Mouse (Mus musculus): ENCODE results near the gene Tmprss9. TPM values are rescaled to one million over a fixed set of nuclear protein-coding genes. Genes with fewer than 3 reads are reported as not detected.

Gene Tmprss9
- total and polyA plus RNA-seq, 2 experiments from 2014 or later, result 0.11 to 0.27 TPM

DNA sequence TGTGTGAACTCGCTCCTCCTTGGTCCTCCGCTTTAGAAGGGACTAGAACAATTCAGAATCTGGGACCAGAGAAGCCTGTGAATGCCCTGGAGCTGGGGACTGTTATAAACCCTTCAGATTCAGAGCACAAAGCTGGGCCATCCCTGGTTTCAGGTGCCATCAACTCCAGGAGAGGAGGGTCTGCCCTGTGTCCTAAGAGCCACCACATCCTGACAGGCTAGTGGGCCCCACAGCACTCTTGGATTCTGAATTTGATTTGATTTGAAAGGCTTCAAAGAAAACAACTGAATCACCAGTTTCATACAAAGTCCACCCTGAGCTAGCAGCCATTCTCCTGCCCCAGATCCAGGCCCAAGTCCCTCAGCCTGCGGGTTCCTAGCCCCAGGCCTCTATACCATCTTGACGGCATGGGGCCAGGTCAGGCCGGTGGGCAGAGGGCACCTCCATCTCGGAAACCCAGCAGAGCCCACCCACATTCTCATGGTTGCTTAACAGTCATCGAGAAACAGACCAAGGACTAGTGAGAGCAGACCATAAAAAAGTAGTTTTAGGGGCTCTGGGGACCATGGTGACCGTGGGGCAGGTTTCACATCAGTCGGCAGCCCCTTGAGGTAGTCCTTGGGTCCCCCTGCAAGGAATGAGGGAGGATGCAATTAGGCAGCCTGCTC, 30.8 kb downstream of the Tmprss9 start:
- Histone ChIP-seq H3K27me3 (ENCODE audit: insufficient read depth, low read length) (no peaks in the 10 kb centered on the region), H3K4me3 (ENCODE audit: low read depth, low read length) (no peak overlapping the region), H3K27ac (ENCODE audit: low read depth, low read length) (no peak overlapping the region), H3K9ac (replicated peaks; ENCODE audit: low read length, poor library complexity, severe bottlenecking) (no peak overlapping the region), H3K4me1 (ENCODE audit: insufficient read depth, low read length) (peaks cover 4% of the 10 kb centered on the region; the same call in 1 of the 2 replicates), H3K36me3 (ENCODE audit: insufficient read depth, low read length) (peaks cover 54% of the 10 kb centered on the region), H3K4me2 (ENCODE audit: low read depth, low read length, poor library complexity, severe bottlenecking) (no peak overlapping the region), H3K9me3 (ENCODE audit: low read length) (no peaks in the 10 kb centered on the region)
- TF ChIP-seq CTCF (IDR thresholded peaks at IDR 0.05), result no peak
- 95% methylated on average over 9 of the region's 9 CpGs for WGBS
- ATAC-seq (ENCODE audit: low FRiP score), result no peak
- no peak for DNase-seq (ENCODE audit: low spot score)

DNA sequence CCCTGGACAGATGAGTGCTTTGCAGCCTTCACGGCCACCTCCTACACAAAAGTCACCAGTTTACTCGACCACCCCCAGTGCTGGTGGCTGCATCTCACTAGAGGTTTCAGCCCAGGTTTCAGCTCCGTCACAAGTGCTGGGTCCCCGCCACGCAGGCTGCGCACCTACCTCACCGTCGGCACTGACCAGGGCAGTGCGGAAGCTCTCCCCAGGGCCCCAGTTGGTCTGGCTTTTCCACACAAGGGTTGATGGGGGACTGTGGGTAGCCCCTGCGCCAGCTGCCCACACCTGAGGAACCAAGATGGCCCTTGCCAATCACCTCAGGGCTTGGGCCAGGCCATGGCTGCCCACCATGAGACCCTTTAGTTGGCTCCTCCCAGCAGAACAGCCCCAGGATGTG, 31.6 kb downstream of the Tmprss9 start:
- Histone ChIP-seq H3K4me3 (ENCODE audit: low read depth, low read length) (no peak overlapping the region), H3K9ac (replicated peaks; ENCODE audit: low read length, poor library complexity, severe bottlenecking) (no peak overlapping the region), H3K27me3 (ENCODE audit: insufficient read depth, low read length) (no peaks in the 10 kb centered on the region), H3K9me3 (ENCODE audit: low read length) (no peaks in the 10 kb centered on the region), H3K4me2 (ENCODE audit: low read depth, low read length, poor library complexity, severe bottlenecking) (no peak overlapping the region), H3K36me3 (ENCODE audit: insufficient read depth, low read length) (peaks cover 61% of the 10 kb centered on the region), H3K4me1 (ENCODE audit: insufficient read depth, low read length) (peaks cover 4% of the 10 kb centered on the region; the same call in 1 of the 2 replicates), H3K27ac (ENCODE audit: low read depth, low read length) (no peak overlapping the region)
- ATAC-seq (ENCODE audit: low FRiP score) (no peak), DNase-seq (ENCODE audit: low spot score) (no peak)
- no peak for TF ChIP-seq CTCF (IDR thresholded peaks at IDR 0.05)
- 92% methylated on average over 10 of the region's 10 CpGs for WGBS

DNA sequence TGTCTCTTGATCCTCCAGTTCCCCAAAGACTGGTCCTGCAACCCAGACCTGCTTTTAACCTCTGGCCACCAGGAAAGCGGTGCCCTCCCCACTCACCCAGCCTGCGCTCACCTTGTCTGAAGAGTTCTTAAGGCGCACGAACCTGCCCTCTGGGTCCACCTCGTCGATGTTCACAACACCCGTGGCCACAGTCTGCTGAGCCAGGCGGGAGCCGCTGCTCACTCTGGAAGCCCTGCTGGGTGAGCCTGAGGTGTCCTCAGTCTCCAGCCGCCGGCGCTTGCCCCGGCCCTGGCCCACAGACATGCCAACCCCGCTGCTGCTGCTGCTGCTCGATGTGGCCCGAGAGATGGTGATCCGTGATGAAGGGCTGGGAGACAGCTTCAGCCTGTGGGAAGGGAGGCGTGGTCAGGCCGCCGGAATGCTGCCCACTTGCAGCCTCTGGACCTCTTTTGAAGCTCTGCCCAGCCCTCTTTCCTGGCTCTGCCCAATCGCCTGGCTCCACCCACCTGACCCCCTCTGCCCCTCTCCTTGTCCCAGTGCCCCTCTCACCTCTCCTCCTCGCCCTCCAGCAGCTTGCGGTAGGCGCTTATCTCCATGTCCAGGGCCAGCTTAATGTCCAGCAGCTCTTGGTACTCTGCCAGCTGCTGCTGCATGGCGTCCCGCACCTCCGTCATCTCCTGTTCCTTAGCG, 32.5 kb downstream of the Tmprss9 start:
- Histone ChIP-seq H3K36me3 (ENCODE audit: insufficient read depth, low read length) (peaks cover 64% of the 10 kb centered on the region), H3K27ac (ENCODE audit: low read depth, low read length) (no peak overlapping the region), H3K9ac (replicated peaks; ENCODE audit: low read length, poor library complexity, severe bottlenecking) (no peak overlapping the region), H3K4me3 (ENCODE audit: low read depth, low read length) (no peak overlapping the region), H3K9me3 (ENCODE audit: low read length) (no peaks in the 10 kb centered on the region), H3K4me1 (ENCODE audit: insufficient read depth, low read length) (peaks cover 4% of the 10 kb centered on the region; the same call in 1 of the 2 replicates), H3K4me2 (ENCODE audit: low read depth, low read length, poor library complexity, severe bottlenecking) (no peak overlapping the region), H3K27me3 (ENCODE audit: insufficient read depth, low read length) (no peaks in the 10 kb centered on the region)
- 88% methylated on average over 28 of the region's 28 CpGs for WGBS
- ATAC-seq (ENCODE audit: low FRiP score) (no peak), DNase-seq (ENCODE audit: low spot score) (no peak)
- TF ChIP-seq CTCF (IDR thresholded peaks at IDR 0.05), result no peak

DNA sequence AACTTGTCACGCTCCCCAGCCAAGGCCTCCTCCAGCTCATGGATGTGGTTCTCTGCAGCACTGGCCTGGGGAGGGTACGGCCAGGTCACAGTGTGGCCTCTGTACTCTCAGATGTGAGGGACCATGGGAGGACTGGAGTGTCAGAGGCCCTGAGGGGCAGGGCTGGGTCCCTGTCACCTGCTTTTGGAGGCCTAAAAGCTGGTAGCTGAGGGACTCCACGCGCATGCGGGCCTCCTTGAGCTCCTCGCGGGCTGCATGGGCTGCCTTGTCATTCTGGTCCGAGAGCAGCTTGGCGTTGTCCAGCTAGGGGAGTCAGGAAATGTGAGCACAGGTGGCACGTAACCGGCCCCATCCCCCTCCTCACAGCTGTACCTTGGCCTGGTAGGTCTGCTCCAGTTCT, 33.1 kb downstream of the Tmprss9 start:
- Histone ChIP-seq H3K4me1 (ENCODE audit: insufficient read depth, low read length) (no peaks in the 10 kb centered on the region; the same call in 1 of the 2 replicates), H3K9ac (replicated peaks; ENCODE audit: low read length, poor library complexity, severe bottlenecking) (no peak overlapping the region), H3K9me3 (ENCODE audit: low read length) (no peaks in the 10 kb centered on the region), H3K27me3 (ENCODE audit: insufficient read depth, low read length) (no peaks in the 10 kb centered on the region), H3K36me3 (ENCODE audit: insufficient read depth, low read length) (peaks cover 68% of the 10 kb centered on the region), H3K4me3 (ENCODE audit: low read depth, low read length) (no peak overlapping the region), H3K4me2 (ENCODE audit: low read depth, low read length, poor library complexity, severe bottlenecking) (no peak overlapping the region), H3K27ac (ENCODE audit: low read depth, low read length) (no peak overlapping the region)
- DNase-seq (ENCODE audit: low spot score), result no peak
- no peak for ATAC-seq (ENCODE audit: low FRiP score)
- 97% methylated on average over 11 of the region's 11 CpGs for WGBS
- TF ChIP-seq CTCF (IDR thresholded peaks at IDR 0.05), result no peak

DNA sequence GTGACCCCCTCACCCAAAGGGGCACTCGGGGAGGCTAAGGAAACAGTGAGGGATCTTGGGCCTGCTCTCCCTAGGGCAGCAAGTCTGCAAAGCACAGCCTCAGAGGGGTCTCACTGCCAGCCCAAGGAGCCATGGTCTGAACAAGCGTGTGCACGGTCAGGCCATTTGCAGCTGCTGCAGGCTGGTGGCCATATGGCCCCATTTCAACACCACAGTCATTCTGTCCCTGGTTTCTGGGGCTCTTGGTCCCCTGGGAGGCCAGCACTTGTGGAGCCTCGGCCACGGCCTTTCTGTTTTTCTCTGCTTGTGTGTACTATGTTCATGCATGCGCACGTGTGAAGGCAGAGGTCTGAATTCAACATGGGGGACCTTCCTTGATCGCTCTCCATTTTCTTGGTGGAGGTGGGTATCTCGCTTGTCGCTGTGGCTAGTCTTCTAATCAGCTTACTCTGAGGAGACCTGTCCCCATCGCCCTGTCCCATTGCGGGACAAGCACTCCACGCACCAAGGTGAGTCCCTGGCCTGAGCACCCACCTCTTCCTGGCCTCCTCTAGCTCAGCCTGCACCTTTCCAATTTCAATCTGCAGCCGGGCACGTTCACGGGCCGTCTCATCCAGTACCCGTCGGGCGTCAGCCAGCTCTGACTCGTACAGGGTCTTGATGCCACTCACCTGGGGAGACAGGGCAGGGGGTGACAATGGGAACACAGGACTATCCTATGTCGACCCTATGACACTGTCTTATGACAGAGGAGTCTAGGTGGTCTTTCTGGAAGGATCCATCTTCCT, 37.9 kb downstream of the Tmprss9 start:
- WGBS, result 94% methylated on average over 22 of the region's 22 CpGs
- Histone ChIP-seq H3K4me1 (ENCODE audit: insufficient read depth, low read length) (no peaks in the 10 kb centered on the region), H3K36me3 (ENCODE audit: insufficient read depth, low read length) (peaks cover 63% of the 10 kb centered on the region), H3K9ac (replicated peaks; ENCODE audit: low read length, poor library complexity, severe bottlenecking) (no peak overlapping the region), H3K4me2 (ENCODE audit: low read depth, low read length, poor library complexity, severe bottlenecking) (no peak overlapping the region), H3K4me3 (ENCODE audit: low read depth, low read length) (no peak overlapping the region), H3K27me3 (ENCODE audit: insufficient read depth, low read length) (no peaks in the 10 kb centered on the region), H3K9me3 (ENCODE audit: low read length) (no peaks in the 10 kb centered on the region), H3K27ac (ENCODE audit: low read depth, low read length) (no peak overlapping the region)
- ATAC-seq (ENCODE audit: low FRiP score) (no peak), DNase-seq (ENCODE audit: low spot score) (no peak)
- TF ChIP-seq CTCF (IDR thresholded peaks at IDR 0.05), result no peak
